Mouse (Mus musculus) C2C12 (cell line): ENCODE measurements around the gene Polr3b.

Experiments used
- CEBPB ChIP-seq: IDR thresholded peaks from one replicate; pipeline ENCODE4 v1.6.1; 2011; ENCODE audit warnings: low read depth, mild to moderate bottlenecking, control low read depth, moderate library complexity
- CTCF ChIP-seq: IDR thresholded peaks from one replicate; pipeline ENCODE4 v1.5.1; 2011; ENCODE audit not compliant: control insufficient read depth, insufficient read depth, insufficient read length
- FOSL1 ChIP-seq: IDR thresholded peaks from one replicate; pipeline ENCODE4 v1.8.0; 2011; ENCODE audit warnings: mild to moderate bottlenecking, low read length; ENCODE audit not compliant: poor library complexity, insufficient read depth, severe bottlenecking
- MAX ChIP-seq: IDR thresholded peaks from one replicate; pipeline ENCODE4 v1.6.1; 2011; ENCODE audit warnings: mild to moderate bottlenecking, control low read depth
- MYOG ChIP-seq: IDR thresholded peaks from one replicate; pipeline ENCODE4 v1.6.1; 2011; ENCODE audit not compliant: control insufficient read depth, insufficient read length; ENCODE audit errors: extremely low read depth
- USF1 ChIP-seq: IDR thresholded peaks from one replicate; pipeline ENCODE4 v1.6.1; 2011; ENCODE audit warnings: low read depth, mild to moderate bottlenecking, control low read depth, moderate library complexity

- TF ChIP-seq MYOG (no peak), CTCF (no peak), MAX (no peak), FOSL1 (no peak), CEBPB (no peak), USF1 (no peak)
Measured at GRCm38 (mm10) chr10:84573671-84574420, 48.2 kb upstream of the Polr3b start.
